Mouse (Mus musculus) thymus, postnatal 0 days (tissue): ENCODE measurements around the gene Svs1. TPM values are rescaled to one million over a fixed set of nuclear protein-coding genes. Genes with fewer than 3 reads are reported as not detected.
A peak's percentile ranks its signal among the peaks of the same experiment; 100 is the strongest.
"Not testable (repeated sequence)": the region's sequence is repeated elsewhere in the genome, so short reads cannot be mapped to it uniquely, and the experiment has no call there.

Source experiments
- DNase-seq: peaks from one replicate; pipeline ENCODE4 v3.0.0-alpha.2; 2015; ENCODE audit warnings: low spot score
- polyA plus RNA-seq: library from polyadenylated mRNA; unstranded; fragments of >200 nt; fragmentation: Nextera tagmentation; extraction: Ambion mirVana; gene quantifications from 2 replicates; pipeline ENCODE4 v1.2.1, GENCODE M21; 2015

The Svs1 gene
- polyA plus RNA-seq, result not detected in 2 replicates

DNA sequence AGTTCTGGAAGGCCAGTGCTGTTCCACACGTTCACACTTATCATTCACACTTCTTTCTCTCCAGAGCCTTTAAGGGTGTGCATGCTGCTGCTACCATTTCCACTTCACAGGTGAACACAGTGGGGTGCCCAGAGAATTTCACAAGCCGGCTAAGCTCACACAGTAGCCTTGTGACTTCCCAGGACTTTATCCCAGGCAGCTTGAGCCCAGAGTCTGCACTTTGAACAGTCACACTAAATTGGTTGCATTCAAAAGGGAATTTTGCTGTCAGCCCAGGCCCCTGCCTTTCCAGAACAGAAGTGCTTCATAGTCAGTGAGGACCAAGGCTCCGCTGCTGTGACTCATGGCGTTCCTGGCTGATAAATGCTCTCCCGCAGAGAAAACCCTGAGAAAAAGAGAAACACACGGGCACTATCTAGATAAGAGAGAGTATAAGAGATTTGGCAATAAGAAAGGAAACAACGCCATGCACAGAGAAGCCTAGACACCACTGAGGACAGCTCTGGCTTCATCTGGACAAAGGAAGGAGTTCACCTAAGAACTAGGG is at the start of gene Svs1:
Svs1 (plus strand) TSS at position 418 of the 547 bp plus-strand sequence.
- DNase-seq, result no peak

DNA sequence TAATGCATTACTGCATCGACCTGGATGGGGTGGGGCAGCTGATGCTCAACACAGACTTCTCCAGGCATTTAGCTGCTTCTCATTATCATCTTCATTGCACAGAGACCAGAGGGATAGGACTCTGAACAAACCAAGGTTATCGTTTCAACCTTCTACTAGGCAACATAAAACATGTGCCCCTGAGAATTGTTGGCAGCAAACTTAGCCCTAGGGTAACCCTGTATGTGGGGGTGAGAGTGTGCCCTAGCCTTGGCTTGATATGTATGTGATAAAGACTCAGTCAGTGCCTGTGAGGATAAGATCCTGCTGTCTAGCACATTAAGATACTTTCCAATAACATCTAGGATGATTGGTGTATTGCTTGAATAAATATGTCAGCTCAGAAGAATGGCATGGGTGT is 37.1 kb upstream of the Svs1 start:
- no peak for DNase-seq

DNA sequence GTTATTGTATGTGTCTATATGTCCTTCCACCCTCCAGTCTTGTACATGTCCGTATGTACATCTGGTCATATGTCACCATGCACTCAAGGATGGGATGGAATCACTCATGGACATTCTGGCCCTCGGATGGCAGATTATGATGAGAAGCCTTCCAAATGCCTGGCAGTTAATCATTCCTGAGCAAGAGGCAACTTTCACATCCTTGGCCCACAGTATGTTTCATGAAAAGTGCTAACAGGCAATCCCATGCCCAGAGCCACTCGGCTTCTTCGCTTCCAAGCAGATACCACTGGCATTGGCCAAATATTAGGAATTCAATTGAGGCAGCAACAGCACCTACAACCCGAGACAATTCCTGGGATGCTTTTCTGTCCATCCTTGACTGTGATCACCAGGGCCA is 36.0 kb upstream of the Svs1 start:
- no peak for DNase-seq

DNA sequence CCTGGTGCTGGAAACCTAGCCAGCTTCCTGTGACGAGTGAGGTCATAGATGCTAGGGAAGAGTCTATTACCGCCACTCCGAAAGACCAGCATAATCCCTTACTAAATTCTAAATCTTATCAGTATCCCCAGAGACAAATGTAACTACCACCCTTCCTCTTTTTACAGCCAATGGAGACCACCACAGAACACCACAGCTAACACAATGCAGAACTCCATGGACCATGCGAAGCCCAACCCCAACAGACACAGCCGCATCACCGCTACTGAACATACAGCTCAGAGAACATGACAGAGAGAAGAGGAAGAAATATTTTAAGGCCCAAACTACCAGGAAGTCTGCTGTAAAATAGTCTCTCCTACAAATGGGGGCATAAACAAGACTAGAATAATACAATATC is 35.0 kb upstream of the Svs1 start:
- no peak for DNase-seq

DNA sequence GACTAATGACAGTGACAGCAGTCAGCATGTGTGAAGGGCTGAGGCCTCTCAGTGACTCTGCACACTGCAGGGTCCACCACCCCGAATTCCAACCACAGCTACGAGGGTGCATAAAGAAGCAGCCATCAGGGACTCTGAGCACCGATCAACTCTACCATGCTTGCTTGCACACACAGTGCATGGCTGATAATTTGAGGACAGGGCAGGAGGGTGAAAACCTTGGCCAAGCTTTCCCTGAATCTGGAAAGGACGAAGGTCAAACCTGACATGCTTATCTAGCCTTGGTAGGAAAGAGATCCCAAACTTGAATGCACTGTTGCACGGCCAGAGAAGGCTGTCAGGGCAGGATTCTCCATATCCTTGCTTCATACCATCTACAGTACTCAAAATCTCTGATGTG is 33.4 kb upstream of the Svs1 start:
- no peak for DNase-seq

DNA sequence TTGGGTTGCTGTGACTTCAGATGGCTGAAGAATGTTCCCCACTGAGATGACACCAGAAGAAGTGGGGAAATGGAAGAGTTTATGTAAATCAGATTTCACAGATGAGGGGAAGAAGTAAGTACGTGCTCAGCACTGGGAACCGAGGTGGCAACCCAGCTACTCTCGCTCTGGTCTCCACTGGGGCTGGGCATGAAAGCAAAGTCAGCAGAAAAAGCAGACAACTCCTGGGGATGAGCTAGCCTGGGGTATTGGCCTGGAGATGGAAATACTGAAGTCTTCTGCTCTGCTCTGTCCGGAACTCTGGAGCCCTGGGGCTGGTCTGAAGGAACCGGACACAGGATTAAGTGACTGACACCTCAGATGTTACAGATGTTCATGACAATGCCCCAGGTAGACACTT is 32.5 kb upstream of the Svs1 start:
- no peak for DNase-seq

GRCm38 (mm10) chr6:48954946-48955345 is 31.7 kb upstream of the Svs1 start:
- peak; percentile 38 for DNase-seq

DNA sequence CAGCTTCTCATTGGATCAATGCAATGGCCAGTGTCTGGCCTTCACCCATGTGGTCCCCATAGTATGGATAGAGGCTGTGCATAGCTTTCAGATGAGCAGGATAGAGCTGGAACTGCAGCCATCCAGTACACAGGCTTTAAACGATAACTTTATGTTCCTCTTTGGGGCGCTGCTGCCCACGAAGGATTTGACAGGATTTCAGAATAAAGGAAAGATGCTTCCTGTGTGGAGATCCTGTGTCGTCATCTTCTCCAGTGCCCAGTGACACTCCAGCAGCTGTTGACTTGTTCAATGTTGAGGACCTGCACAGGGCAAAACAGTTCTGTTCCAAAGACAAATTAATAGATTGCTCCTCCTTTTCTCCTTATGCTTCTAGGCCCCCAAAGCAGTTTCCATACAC is 29.9 kb upstream of the Svs1 start:
- no peak for DNase-seq

DNA sequence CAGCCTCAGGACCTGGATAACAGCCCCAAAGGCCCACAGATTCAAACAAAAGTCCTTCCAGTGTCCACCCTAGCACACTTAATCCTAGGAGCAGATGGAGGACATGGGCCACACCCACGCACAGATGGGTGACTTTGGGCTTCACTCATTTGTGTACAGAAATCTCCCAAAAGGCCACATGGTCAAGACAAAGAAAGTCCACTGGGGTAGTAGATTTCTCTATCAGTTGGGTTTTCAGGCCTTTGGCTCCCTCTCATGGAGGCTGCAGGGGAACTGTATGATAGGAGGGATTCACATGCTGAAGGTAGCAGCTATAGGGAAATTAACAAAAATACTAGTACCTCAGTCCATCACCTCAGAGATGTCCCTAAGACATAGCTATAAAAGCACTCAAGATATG is 28.6 kb upstream of the Svs1 start:
- no peak for DNase-seq

DNA sequence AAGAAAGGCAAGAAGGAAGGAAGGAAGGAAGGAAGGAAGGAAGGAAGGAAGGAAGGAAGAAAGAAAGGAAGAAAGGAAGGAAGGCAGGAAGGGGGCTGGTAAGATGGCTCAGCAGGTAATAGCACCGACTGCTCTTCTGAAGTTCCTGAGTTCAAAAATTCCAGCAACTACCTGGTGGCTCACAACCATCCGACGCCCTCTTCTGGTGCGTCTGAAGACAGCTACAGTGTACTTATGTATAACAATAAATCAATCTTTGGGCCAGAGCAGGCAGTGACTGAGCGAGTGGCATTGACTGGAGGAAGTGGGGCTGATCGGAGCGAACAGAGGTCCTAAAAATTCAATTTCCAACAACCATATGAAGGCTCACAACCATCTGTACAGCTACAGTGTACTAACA is 27.5 kb upstream of the Svs1 start:
- peak; percentile 3 for DNase-seq

GRCm38 (mm10) chr6:48966696-48967095 is 20.0 kb upstream of the Svs1 start:
- not testable (repeated sequence) for DNase-seq

GRCm38 (mm10) chr6:48967868-48968267 is 18.8 kb upstream of the Svs1 start:
- DNase-seq, result no peak

GRCm38 (mm10) chr6:48974663-48975062 is 12.0 kb upstream of the Svs1 start, which contains the start of gene Doxl2:
TSS of gene Doxl2 (plus strand) at chr6:48974963.
- no peak for DNase-seq

DNA sequence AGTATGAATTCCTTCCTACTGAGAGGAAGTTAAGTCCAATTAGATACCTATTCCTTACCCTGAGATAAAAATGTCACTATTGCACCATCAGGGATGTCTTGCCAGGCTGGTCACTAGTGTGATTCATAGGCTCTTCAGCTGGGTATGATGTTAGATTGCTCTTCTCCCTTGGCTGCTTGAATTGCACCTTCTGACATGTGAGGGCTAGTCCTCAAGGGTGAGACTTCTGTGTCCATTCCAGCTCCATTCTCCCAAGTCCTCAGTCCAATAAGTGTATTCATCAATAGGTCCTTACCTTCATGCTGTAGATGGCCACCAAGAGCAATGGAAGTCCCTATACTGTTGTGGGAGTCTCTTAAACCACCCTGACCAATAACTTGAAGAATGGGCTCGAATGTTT is 7.0 kb upstream of the Svs1 start:
- no peak for DNase-seq

DNA sequence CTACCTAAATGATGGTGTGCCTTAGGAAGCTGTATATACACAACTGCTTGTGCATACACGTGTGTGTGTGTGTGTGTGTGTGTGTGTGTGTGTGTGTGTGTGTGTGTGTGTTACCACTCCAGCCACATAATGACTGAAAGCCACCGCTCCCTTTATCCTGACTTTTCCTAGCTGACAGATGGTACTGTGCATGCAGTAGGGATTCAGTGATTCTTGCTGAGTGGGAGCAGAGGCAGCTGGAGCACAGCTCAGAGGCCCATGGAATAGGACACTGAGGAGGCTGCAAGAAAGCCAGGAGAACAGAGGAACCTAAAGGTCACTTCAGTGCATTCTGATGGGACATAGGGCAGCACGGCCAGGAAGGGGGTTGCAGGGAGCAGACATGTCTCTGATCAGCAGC is 4.4 kb upstream of the Svs1 start:
- DNase-seq, result no peak

DNA sequence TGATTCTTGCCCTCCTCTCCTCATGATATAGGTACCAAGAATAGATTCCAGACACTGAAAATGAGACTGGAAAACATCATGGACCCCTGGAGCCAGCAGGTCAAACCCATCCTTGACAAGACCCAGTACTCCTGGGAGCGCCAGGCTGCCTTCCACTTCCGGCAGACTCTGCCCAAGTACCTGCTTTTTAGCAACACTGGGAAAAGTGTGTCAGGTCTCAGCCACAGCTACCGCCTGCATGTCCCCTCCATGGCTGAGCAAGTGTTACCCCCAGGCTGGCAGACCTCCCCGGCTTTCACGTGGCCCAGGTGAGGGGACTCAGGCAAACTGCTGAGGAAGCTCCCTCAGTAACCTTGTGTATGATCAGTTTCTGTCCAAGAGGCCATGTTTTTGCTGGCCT is 3.3 kb downstream of the Svs1 start:
- no peak for DNase-seq

GRCm38 (mm10) chr6:48991991-48992390 is 5.3 kb downstream of the Svs1 start:
- DNase-seq, result no peak

- no peak for DNase-seq
These were observed 11.5 kb downstream of the Svs1 start for GRCm38 (mm10) chr6:48998186-48998585.

DNA sequence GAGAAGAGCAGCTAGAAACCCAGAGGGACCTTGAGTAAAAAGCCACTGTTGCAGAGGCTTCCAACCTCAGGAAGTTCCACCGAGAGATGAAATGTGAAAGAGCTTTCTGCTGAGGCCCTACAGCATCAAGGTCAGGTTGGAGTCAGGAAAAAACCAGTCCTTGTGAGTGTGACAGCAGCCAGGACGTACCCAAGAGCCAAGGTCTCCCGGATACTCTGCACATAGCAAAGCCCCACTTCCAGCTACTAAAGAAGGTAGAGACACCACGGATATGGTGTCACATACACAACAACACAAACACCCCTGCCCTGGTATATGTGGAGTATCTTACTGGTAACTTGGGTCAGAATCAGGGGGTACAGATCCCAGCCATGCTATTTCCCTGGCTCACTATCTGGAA is 12.1 kb downstream of the Svs1 start:
- DNase-seq, result no peak

GRCm38 (mm10) chr6:49003381-49003780 is 16.7 kb downstream of the Svs1 start:
- no peak for DNase-seq

GRCm38 (mm10) chr6:49007981-49008380 is 21.3 kb downstream of the Svs1 start:
- peak; percentile 74 for DNase-seq

DNA sequence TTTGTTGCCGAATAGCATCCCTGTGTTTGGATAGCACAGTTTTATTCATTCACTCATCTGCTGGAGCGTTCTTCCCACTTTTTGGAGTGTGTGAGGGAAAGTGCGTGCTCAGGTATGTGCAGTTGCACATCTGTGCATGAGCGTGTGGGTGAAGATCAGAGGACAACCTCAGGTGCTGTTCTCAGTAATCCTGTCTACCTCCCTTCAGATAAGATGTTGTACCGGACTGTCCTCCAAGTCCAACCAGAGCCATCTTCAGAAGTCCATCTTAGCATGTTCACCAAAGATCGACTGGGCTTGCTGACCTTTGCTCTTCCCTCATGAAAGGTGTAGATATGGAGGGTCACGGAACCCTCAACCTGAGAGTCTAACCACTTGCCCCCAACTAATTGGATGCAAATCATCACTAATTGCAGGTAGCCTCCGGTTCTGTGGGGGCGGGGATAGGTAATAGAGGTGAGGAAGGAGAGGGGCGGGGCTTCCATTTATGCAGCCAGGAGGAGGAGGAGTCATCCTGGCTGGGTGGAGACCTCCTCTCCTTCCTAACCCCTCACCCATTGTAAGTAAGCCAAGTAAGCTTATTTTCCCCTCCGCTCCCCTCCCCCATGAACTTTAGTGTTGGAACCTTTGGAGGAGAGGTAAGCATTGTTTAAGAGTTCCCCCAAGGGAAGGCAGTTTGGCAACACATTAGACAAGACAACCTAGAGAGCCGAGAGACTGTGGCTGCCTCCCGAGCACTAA is 21.9 kb downstream of the Svs1 start:
- no peak for DNase-seq

- no peak for DNase-seq
These were observed 22.5 kb downstream of the Svs1 start for GRCm38 (mm10) chr6:49009161-49009555.
